Mouse (Mus musculus): ENCODE data around the gene Inpp4b. TPM values are rescaled to one million over a fixed set of nuclear protein-coding genes. Genes with fewer than 3 reads are reported as not detected.

Inpp4b gene
- total and polyA plus RNA-seq, 3 experiments = 7.3 to 73.4 (median 68.9) TPM

DNA sequence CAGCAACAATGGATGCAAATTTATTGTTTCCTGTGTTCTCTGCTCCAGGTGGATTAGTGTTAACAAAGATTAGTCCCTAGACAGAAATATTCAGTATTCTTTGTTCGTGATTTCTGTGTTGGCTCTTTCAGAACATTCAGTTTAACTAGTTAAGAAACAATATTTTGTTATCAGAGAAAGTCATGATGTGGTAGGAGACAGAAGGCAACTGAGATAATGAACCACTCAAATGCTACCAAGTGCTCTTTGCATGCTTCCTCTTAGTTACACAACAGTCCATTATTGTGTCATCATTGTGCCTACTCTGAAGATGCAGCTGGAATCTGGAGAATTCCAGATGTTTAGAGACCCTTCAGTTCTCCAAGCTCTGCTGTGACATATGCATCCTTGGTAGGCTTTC, 432.1 kb downstream of the Inpp4b start:
- Histone ChIP-seq H3K36me3 (ENCODE audit: control insufficient read depth, insufficient read depth, low read length) (peaks cover 5% of the 10 kb centered on the region), H3K9ac (ENCODE audit: low read depth, low read length) (no peak overlapping the region), H3K4me3 (no peak overlapping the region), H3K27ac (no peak overlapping the region), H3K79me2 (replicated peaks; ENCODE audit: control insufficient read depth, insufficient read depth, low read length) (no peaks in the 10 kb centered on the region; the same call in 1 of the 2 replicates), H3K4me1 (ENCODE audit: control insufficient read depth, insufficient read depth, low read length) (peaks cover 5% of the 10 kb centered on the region), H3K27me3 (ENCODE audit: control insufficient read depth, insufficient read depth, low read length) (no peaks in the 10 kb centered on the region)
- DNase-seq = no peak
- intact Hi-C loops (cut with DNase I) = no loop called here
- TF ChIP-seq EP300 (IDR thresholded peaks at IDR 0.05; ENCODE audit: insufficient read depth, low read depth, low read length) (no peak), POLR2A (IDR thresholded peaks at IDR 0.05; ENCODE audit: insufficient read depth, low read depth, low read length) (no peak), CTCF (IDR thresholded peaks at IDR 0.05) (no peak)
- 39% methylated on average over 1 of the region's 1 CpGs for WGBS

DNA sequence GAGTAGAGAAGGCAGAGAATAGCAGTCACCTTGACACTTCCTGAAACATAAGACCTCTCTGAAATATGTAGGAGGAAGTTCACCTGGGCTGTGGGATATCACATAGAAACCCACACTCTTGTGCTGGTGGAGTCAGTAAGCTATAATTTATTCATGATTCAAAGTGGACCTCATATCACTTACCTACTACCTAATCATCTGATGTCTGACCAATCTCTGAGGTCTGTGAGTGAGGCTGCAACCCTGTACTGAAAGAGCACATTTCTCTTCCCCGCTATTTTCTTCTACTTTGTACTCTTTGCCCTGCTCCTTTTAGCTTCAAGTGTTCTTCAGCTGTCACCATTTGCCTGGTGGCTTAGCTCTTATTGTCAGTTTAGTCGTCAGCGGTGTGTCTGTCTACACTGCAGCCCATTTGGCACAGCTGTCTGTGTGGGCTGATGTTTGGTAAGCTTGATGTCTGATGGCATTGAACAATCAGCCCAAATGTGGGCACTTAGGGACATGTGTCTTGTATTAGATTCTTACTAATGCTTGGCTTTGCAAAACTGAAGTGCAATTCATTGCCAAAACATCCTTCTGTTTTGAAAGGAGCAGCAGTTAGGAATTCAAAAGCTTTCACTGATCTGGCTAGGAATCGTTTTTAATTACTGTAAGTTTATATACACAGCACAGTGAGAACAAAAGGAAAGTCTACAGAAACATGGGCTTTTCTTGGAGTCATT, 434.3 kb downstream of the Inpp4b start:
- Histone ChIP-seq H3K4me1 (ENCODE audit: control insufficient read depth, insufficient read depth, low read length) (peaks cover 1% of the 10 kb centered on the region; the same call in 1 of the 2 replicates), H3K27me3 (ENCODE audit: control insufficient read depth, insufficient read depth, low read length) (no peaks in the 10 kb centered on the region), H3K27ac (no peak overlapping the region), H3K36me3 (ENCODE audit: control insufficient read depth, insufficient read depth, low read length) (peaks cover 5% of the 10 kb centered on the region), H3K9ac (ENCODE audit: low read depth, low read length) (no peak overlapping the region), H3K79me2 (replicated peaks; ENCODE audit: control insufficient read depth, insufficient read depth, low read length) (no peaks in the 10 kb centered on the region; the same call in 1 of the 2 replicates), H3K4me3 (no peak overlapping the region)
- intact Hi-C loops (cut with DNase I) = no loop called here
- WGBS = 62% methylated on average over 4 of the region's 4 CpGs
- DNase-seq = no peak
- TF ChIP-seq POLR2A (IDR thresholded peaks at IDR 0.05; ENCODE audit: insufficient read depth, low read depth, low read length) (no peak), EP300 (IDR thresholded peaks at IDR 0.05; ENCODE audit: insufficient read depth, low read depth, low read length) (no peak), CTCF (IDR thresholded peaks at IDR 0.05) (no peak)

DNA sequence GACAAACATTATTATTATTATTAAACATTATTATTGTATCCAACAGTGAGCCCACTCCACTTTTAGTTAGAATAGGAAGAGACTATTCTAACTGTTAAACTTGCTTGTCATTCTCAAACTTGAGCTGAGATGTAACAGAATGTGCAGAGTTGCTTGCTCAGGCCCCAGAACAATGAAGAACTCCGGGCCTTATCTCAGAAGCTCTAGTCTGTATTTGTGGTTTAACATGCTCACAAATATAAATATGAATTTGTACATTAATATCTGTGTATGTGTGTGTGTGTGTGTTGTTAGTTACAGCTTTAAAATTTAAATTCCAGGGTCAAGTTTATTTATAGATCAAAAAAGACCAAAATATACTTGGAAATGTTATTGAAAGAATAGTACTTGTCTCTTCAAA, 435.3 kb downstream of the Inpp4b start:
- Histone ChIP-seq H3K9ac (ENCODE audit: low read depth, low read length) (no peak overlapping the region), H3K36me3 (ENCODE audit: control insufficient read depth, insufficient read depth, low read length) (peaks cover 5% of the 10 kb centered on the region), H3K27me3 (ENCODE audit: control insufficient read depth, insufficient read depth, low read length) (no peaks in the 10 kb centered on the region), H3K4me1 (ENCODE audit: control insufficient read depth, insufficient read depth, low read length) (peaks cover 1% of the 10 kb centered on the region; the same call in 1 of the 2 replicates), H3K27ac (no peak overlapping the region), H3K4me3 (no peak overlapping the region), H3K79me2 (replicated peaks; ENCODE audit: control insufficient read depth, insufficient read depth, low read length) (no peaks in the 10 kb centered on the region; the same call in 1 of the 2 replicates)
- no peak for DNase-seq
- no peak for TF ChIP-seq POLR2A (IDR thresholded peaks at IDR 0.05; ENCODE audit: insufficient read depth, low read depth, low read length)
- TF ChIP-seq EP300 (IDR thresholded peaks at IDR 0.05; ENCODE audit: insufficient read depth, low read depth, low read length) = no peak
- no peak for TF ChIP-seq CTCF (IDR thresholded peaks at IDR 0.05)
- intact Hi-C loops (cut with DNase I) = no loop called here
- 57% methylated on average over 1 of the region's 1 CpGs for WGBS

DNA sequence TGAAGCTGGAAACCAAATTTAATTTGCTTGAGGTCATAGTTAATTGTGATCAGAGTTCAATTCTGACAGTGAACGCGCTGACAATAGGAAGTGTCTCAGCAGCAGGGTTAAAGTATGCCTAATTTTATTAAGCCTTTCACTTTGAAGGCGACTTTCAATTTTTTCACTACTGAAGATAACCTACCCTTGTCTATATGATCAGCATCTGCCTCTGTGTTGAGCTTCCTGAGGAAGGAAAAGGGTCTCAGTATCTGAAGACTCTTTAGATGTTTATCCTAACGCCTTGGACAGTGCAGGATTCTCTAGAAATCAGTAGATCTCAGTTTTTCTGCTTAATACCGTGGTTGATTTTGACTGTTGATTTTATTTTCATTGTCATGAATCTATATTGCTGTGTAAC, 437.1 kb downstream of the Inpp4b start:
- intact Hi-C loops (cut with DNase I) = no loop called here
- no peak for TF ChIP-seq CTCF (IDR thresholded peaks at IDR 0.05)
- TF ChIP-seq EP300 (IDR thresholded peaks at IDR 0.05; ENCODE audit: insufficient read depth, low read depth, low read length) = no peak
- no peak for TF ChIP-seq POLR2A (IDR thresholded peaks at IDR 0.05; ENCODE audit: insufficient read depth, low read depth, low read length)
- peaks cover 2% of the 10 kb centered on the region for H3K36me3 ChIP-seq (ENCODE audit: control insufficient read depth, insufficient read depth, low read length)
- H3K27ac ChIP-seq = no peak overlapping the region
- DNase-seq = no peak
- 79% methylated on average over 5 of the region's 5 CpGs for WGBS
- no peaks in the 10 kb centered on the region; the same call in 1 of the 2 replicates for H3K79me2 ChIP-seq (replicated peaks; ENCODE audit: control insufficient read depth, insufficient read depth, low read length)
- H3K4me3 ChIP-seq = no peak overlapping the region
- H3K4me1 ChIP-seq (ENCODE audit: control insufficient read depth, insufficient read depth, low read length) = peaks cover 1% of the 10 kb centered on the region; the same call in 1 of the 2 replicates
- H3K9ac ChIP-seq (ENCODE audit: low read depth, low read length) = no peak overlapping the region
- H3K27me3 ChIP-seq (ENCODE audit: control insufficient read depth, insufficient read depth, low read length) = no peaks in the 10 kb centered on the region

DNA sequence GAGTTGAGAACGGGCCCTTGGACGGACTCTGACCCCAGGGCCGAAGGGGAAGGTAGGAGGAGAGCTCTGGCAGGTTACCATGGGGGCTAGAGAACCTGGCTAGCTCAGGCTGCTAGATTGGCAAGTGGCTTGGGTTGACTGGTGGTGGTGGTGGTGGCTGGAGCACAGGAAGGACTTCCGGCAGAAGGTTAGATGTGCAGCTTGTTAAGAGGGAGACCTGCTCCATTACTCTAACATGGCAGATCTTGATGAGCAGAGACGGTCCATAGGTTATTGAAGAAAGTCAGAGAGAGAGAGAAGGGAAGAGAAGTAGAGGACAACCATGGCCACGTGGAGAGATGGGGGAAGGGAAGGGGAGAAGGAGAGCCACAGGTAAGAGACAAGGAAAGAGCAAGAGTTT, 437.8 kb downstream of the Inpp4b start:
- Histone ChIP-seq H3K27me3 (ENCODE audit: control insufficient read depth, insufficient read depth, low read length) (no peaks in the 10 kb centered on the region), H3K79me2 (replicated peaks; ENCODE audit: control insufficient read depth, insufficient read depth, low read length) (no peaks in the 10 kb centered on the region; the same call in 1 of the 2 replicates), H3K4me3 (no peak overlapping the region), H3K4me1 (ENCODE audit: control insufficient read depth, insufficient read depth, low read length) (peaks cover 1% of the 10 kb centered on the region; the same call in 1 of the 2 replicates), H3K36me3 (ENCODE audit: control insufficient read depth, insufficient read depth, low read length) (peaks cover 4% of the 10 kb centered on the region), H3K9ac (ENCODE audit: low read depth, low read length) (no peak overlapping the region), H3K27ac (no peak overlapping the region)
- WGBS = 94% methylated on average over 6 of the region's 6 CpGs
- intact Hi-C loops (cut with DNase I) = no loop called here
- no peak for TF ChIP-seq CTCF (IDR thresholded peaks at IDR 0.05)
- no peak for TF ChIP-seq EP300 (IDR thresholded peaks at IDR 0.05; ENCODE audit: insufficient read depth, low read depth, low read length)
- TF ChIP-seq POLR2A (IDR thresholded peaks at IDR 0.05; ENCODE audit: insufficient read depth, low read depth, low read length) = no peak
- DNase-seq = no peak
